Mouse (Mus musculus) stomach, embryonic 14.5 days (tissue): Measurements from ENCODE around the gene Nckipsd. TPM values are rescaled to one million over a fixed set of nuclear protein-coding genes. Genes with fewer than 3 reads are reported as not detected.

ENCODE experiments used
- ATAC-seq: fragments of 200-750 bp; cut with Nextera tagmentation; 2 replicates; pipeline ENCODE4 v1.8.0; 2017; ENCODE audit warnings: low read depth, moderate TSS enrichment; ENCODE audit not compliant: insufficient number of reproducible peaks, insufficient read depth, low FRiP score
- H3K27ac ChIP-seq: fragments of 300-500 bp; sonication (generic); 2 replicates; pipeline ENCODE4 v1.5.1; 2014; ENCODE audit warnings: mild to moderate bottlenecking, low read length, moderate library complexity, mixed read lengths
- H3K27me3 ChIP-seq: fragments of 300-500 bp; sonication (generic); 2 replicates; pipeline ENCODE4 v1.6.1; 2014; ENCODE audit warnings: low read length, control low read depth, mixed read lengths; ENCODE audit not compliant: control insufficient read depth, insufficient read depth
- H3K36me3 ChIP-seq: fragments of 300-500 bp; sonication (generic); 2 replicates; pipeline ENCODE4 v1.6.1; 2014; ENCODE audit warnings: mild to moderate bottlenecking, control low read depth, low read length, moderate library complexity, mixed read lengths; ENCODE audit not compliant: control insufficient read depth, insufficient read depth
- H3K4me1 ChIP-seq: fragments of 300-500 bp; sonication (generic); 2 replicates; pipeline ENCODE4 v1.6.1; 2014; ENCODE audit warnings: low read length, control low read depth, mixed read lengths; ENCODE audit not compliant: control insufficient read depth, insufficient read depth
- H3K4me2 ChIP-seq: fragments of 300-500 bp; sonication (generic); replicated peaks from 2 replicates; pipeline ENCODE4 v1.6.1; 2014; ENCODE audit warnings: low read depth, low read length, control low read depth
- H3K4me3 ChIP-seq: fragments of 300-500 bp; sonication (generic); 2 replicates; pipeline ENCODE4 v1.5.1; 2014; ENCODE audit warnings: low read depth, low read length, control low read depth
- H3K9ac ChIP-seq: fragments of 300-500 bp; sonication (generic); replicated peaks from 2 replicates; pipeline ENCODE4 v1.6.1; 2014; ENCODE audit warnings: low read depth, mild to moderate bottlenecking, control low read depth, low read length, moderate library complexity, mixed read lengths
- H3K9me3 ChIP-seq: fragments of 300-500 bp; sonication (generic); 2 replicates; pipeline ENCODE4 v1.6.1; 2016; ENCODE audit warnings: low read depth, low read length, control low read depth; ENCODE audit not compliant: control insufficient read depth
- WGBS: fragments of 180-500 bp; shearing (Covaris S2); extraction: QIAGEN DNeasy Blood & Tissue Kit; methylation state at CpG from one replicate; pipeline ENCODE4 v1.1.7; 2014; 5-methylcytosine and 5-hydroxymethylcytosine counted together
- polyA plus RNA-seq: library from polyadenylated mRNA; unstranded; fragments of >200 nt; fragmentation: Nextera tagmentation; extraction: Ambion mirVana; gene quantifications from 2 replicates; pipeline ENCODE4 v1.2.1, GENCODE M21; 2014

The Nckipsd gene
- polyA plus RNA-seq, 1 experiment from 2014 or later: 15.3 TPM

- Histone ChIP-seq H3K36me3 (peaks cover 31% of the 10 kb centered on the region), H3K9me3 (no peaks in the 10 kb centered on the region), H3K4me1 (peaks cover 16% of the 10 kb centered on the region; the same call in 1 of the 2 replicates), H3K27ac (no peak overlapping the region), H3K27me3 (no peaks in the 10 kb centered on the region), H3K4me3 (no peak overlapping the region), H3K4me2 (no peak overlapping the region), H3K9ac (no peak overlapping the region)
- no peak for ATAC-seq
- 88% methylated on average over 1 of the region's 1 CpGs for WGBS
Observed at GRCm38 (mm10) chr9:108806831-108807230, 1.3 kb upstream of the Nckipsd start.

DNA sequence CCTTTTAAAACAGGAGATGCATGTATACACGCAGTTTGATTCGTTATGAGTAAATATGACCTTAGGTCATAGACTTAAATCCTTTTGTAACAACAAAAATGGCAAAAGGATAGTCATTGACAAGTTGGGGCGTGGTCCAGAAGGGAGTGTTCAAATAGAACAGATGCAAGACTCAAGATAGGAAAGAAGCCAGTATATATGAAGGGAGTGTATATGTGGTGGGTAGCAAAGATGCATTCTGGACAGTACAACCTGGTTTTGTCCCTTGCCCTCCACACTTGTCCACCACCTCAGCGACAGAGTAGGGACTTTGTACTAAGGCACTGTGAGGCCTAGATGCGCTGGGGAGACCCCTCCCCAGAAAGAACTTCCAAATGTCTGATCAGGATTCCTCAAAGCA, 494 bp upstream of the Nckipsd start:
- H3K4me1 ChIP-seq: peaks cover 16% of the 10 kb centered on the region; the same call in 1 of the 2 replicates
- 54% methylated on average over 5 of the region's 5 CpGs for WGBS
- 0 out of 2 replicates have a peak overlapping the region, but pooled peaks have one; percentile 84 for H3K4me2 ChIP-seq
- H3K9ac ChIP-seq: no peak overlapping the region
- ATAC-seq: no peak; the same call in 1 of the 2 replicates
- H3K27me3 ChIP-seq: no peaks in the 10 kb centered on the region
- no peak overlapping the region for H3K27ac ChIP-seq
- H3K9me3 ChIP-seq: no peaks in the 10 kb centered on the region
- peaks cover 26% of the 10 kb centered on the region for H3K36me3 ChIP-seq
- no peak overlapping the region for H3K4me3 ChIP-seq

DNA sequence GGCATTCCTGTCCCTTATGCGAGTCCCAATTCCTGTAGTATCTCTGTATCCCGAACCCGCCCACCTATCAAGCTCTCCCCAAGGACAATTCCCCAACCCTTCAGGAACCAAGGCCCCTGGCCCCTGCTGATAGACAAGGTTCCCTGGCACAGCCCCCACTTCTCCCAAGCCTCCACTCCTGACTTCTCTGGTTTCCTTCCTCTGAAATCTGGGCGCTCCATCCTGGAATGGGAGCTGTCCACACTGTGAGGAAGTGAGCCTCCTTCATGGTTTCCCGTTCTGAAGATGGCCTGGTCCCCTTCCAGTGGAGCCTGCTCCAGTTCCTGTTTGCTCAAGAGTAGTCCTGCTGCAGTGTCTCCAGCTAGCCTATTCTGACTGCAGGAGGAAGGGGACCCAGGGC, 1.0 kb downstream of the Nckipsd start:
- H3K4me2 ChIP-seq: peak overlapping the region; percentile 84
- H3K27ac ChIP-seq: 0 out of 2 replicates have a peak overlapping the region, but pooled peaks have one; percentile 15
- WGBS: 67% methylated on average over 5 of the region's 5 CpGs
- H3K4me3 ChIP-seq: peak overlapping the region; percentile 79
- H3K9ac ChIP-seq: no peak overlapping the region; the same call in 1 of the 2 replicates
- H3K27me3 ChIP-seq: no peaks in the 10 kb centered on the region
- H3K36me3 ChIP-seq: peaks cover 27% of the 10 kb centered on the region
- no peaks in the 10 kb centered on the region for H3K9me3 ChIP-seq
- no peak for ATAC-seq
- H3K4me1 ChIP-seq: peaks cover 16% of the 10 kb centered on the region; the same call in 1 of the 2 replicates

DNA sequence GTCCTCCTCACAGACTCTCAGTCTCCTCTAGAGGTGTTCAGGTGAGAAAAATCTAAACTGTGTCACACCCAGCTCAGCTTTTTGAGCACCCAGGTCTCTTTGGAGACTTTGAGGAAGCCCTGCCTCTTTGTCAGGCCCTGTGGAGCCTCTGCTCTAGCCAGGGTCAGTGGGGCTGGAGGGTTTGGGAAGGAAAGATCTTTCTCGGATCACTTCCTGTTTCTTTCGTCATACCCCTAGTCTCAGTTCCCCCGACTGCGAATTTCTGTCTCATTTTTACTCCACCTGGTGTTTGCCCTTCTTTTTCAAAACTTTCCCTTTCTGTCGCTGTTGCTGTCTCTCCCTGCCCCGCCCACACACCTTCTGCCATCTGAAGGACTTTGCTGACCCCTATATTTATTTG, 1.6 kb downstream of the Nckipsd start:
- peaks cover 22% of the 10 kb centered on the region for H3K36me3 ChIP-seq
- H3K27ac ChIP-seq: 0 out of 2 replicates have a peak overlapping the region, but pooled peaks have one; percentile 15
- peak overlapping the region; percentile 84; the same call in 1 of the 2 replicates for H3K4me2 ChIP-seq

DNA sequence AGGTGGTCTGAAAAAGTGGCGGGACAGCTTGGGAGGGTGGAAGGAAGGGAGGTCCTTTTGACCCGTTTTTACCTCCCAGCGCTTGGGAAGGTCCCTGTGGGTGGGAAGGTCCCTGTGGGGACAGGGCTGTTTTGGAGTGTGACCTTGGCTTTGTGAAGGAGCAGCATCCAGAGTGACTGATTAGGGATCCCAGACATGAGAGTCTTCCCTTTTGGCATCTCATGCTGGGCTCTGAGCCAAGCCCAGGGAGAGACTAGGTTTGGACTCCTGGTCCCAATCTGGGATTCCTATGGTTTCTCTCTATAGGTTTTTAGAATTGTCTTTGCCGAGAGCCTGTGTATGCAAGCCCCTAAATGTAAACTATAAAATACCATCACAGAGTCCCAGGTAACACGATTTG, 2.3 kb downstream of the Nckipsd start:
- peaks cover 22% of the 10 kb centered on the region for H3K36me3 ChIP-seq

More for the DNA sequence above, 1.6 kb downstream of the Nckipsd start:
- Histone ChIP-seq H3K9ac (no peak overlapping the region), H3K27me3 (no peaks in the 10 kb centered on the region), H3K9me3 (no peaks in the 10 kb centered on the region), H3K4me1 (peaks cover 16% of the 10 kb centered on the region; the same call in 1 of the 2 replicates), H3K4me3 (no peak overlapping the region)
- no peak for ATAC-seq
- WGBS: 68% methylated on average over 6 of the region's 6 CpGs

DNA sequence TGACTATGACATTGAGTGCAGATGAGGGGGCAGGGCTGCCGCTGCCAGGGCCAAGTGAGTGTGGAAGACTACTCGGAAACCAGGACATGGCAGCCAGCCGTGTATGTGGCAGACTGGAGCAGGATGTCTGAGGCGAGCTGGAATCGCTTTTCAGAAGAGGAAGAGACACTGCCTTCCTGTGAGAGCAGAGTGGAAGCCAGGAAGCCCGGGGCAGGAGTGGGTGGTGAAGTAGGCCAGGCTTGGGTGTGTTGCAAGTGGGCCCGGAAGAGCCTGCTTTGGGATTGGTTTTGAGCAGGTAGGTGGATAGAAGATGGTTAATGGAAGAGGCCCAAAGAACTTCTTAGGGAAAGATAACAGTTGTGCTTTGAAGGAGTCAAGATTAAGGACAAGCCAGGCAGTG, 7.4 kb downstream of the Nckipsd start:
- Histone ChIP-seq H3K27ac (no peak overlapping the region), H3K4me1 (no peaks in the 10 kb centered on the region), H3K9me3 (no peaks in the 10 kb centered on the region), H3K27me3 (no peaks in the 10 kb centered on the region), H3K4me3 (no peak overlapping the region), H3K9ac (no peak overlapping the region), H3K36me3 (peaks cover 27% of the 10 kb centered on the region), H3K4me2 (no peak overlapping the region)
- WGBS: 83% methylated on average over 7 of the region's 7 CpGs
- no peak for ATAC-seq

More for the DNA sequence above, 2.3 kb downstream of the Nckipsd start:
- ATAC-seq: no peak
- no peaks in the 10 kb centered on the region for H3K9me3 ChIP-seq
- H3K4me2 ChIP-seq: no peak overlapping the region
- H3K4me1 ChIP-seq: peaks cover 16% of the 10 kb centered on the region; the same call in 1 of the 2 replicates
- no peaks in the 10 kb centered on the region for H3K27me3 ChIP-seq
- H3K4me3 ChIP-seq: no peak overlapping the region
- 83% methylated on average over 5 of the region's 5 CpGs for WGBS
- H3K27ac ChIP-seq: no peak overlapping the region
- H3K9ac ChIP-seq: no peak overlapping the region

- H3K9ac ChIP-seq: no peak overlapping the region
- no peak for ATAC-seq
- H3K9me3 ChIP-seq: no peaks in the 10 kb centered on the region
- no peak overlapping the region for H3K4me3 ChIP-seq
- peaks cover 12% of the 10 kb centered on the region; the same call in 1 of the 2 replicates for H3K27me3 ChIP-seq
- H3K27ac ChIP-seq: no peak overlapping the region
- H3K4me2 ChIP-seq: no peak overlapping the region
- 68% methylated on average over 3 of the region's 3 CpGs for WGBS
- H3K36me3 ChIP-seq: peaks cover 18% of the 10 kb centered on the region
- no peaks in the 10 kb centered on the region for H3K4me1 ChIP-seq
Observed at GRCm38 (mm10) chr9:108819495-108819894, 11.3 kb downstream of the Nckipsd start.

GRCm38 (mm10) chr9:108820077-108820476, 11.9 kb downstream of the Nckipsd start:
- Histone ChIP-seq H3K4me3 (no peak overlapping the region), H3K4me2 (no peak overlapping the region), H3K4me1 (no peaks in the 10 kb centered on the region), H3K36me3 (peaks cover 17% of the 10 kb centered on the region), H3K9me3 (no peaks in the 10 kb centered on the region), H3K27ac (no peak overlapping the region), H3K27me3 (peaks cover 18% of the 10 kb centered on the region), H3K9ac (no peak overlapping the region)
- ATAC-seq: no peak
- WGBS: 65% methylated on average over 5 of the region's 5 CpGs
